Mouse (Mus musculus): ENCODE results near the gene Robo1. TPM values are rescaled to one million over a fixed set of nuclear protein-coding genes. Genes with fewer than 3 reads are reported as not detected.

The Robo1 gene
- polyA plus RNA-seq, 1 experiment from 2014 or later = 100 TPM

- no peak for ATAC-seq (ENCODE audit: low FRiP score, low read depth)
These were observed 763.9 kb downstream of the Robo1 start for GRCm38 (mm10) chr16:73072047-73072446.

GRCm38 (mm10) chr16:73072883-73073282, 764.8 kb downstream of the Robo1 start:
- H3K4me1 ChIP-seq = no peaks in the 10 kb centered on the region
- no peak for ATAC-seq (ENCODE audit: low FRiP score, low read depth)
- 98% methylated on average over 6 of the region's 6 CpGs for WGBS

More at GRCm38 (mm10) chr16:73072047-73072446, 763.9 kb downstream of the Robo1 start:
- Histone ChIP-seq H3K9ac (replicated peaks) (no peak overlapping the region), H3K4me2 (replicated peaks) (no peak overlapping the region), H3K27me3 (no peaks in the 10 kb centered on the region), H3K4me1 (no peaks in the 10 kb centered on the region), H3K36me3 (no peaks in the 10 kb centered on the region), H3K9me3 (no peaks in the 10 kb centered on the region), H3K4me3 (no peak overlapping the region), H3K27ac (replicated peaks) (no peak overlapping the region)
- WGBS = 91% methylated on average over 3 of the region's 3 CpGs

GRCm38 (mm10) chr16:73082420-73082819, 774.3 kb downstream of the Robo1 start:
- Histone ChIP-seq H3K36me3 (no peaks in the 10 kb centered on the region), H3K27me3 (no peaks in the 10 kb centered on the region), H3K9me3 (no peaks in the 10 kb centered on the region), H3K4me3 (no peak overlapping the region), H3K27ac (replicated peaks) (no peak overlapping the region), H3K9ac (replicated peaks) (no peak overlapping the region), H3K4me1 (no peaks in the 10 kb centered on the region), H3K4me2 (replicated peaks) (no peak overlapping the region)
- ATAC-seq (ENCODE audit: low FRiP score, low read depth) = no peak
- WGBS = 77% methylated on average over 4 of the region's 4 CpGs

More at GRCm38 (mm10) chr16:73072883-73073282, 764.8 kb downstream of the Robo1 start:
- Histone ChIP-seq H3K4me2 (replicated peaks) (no peak overlapping the region), H3K36me3 (no peaks in the 10 kb centered on the region), H3K9me3 (no peaks in the 10 kb centered on the region), H3K27me3 (no peaks in the 10 kb centered on the region), H3K9ac (replicated peaks) (no peak overlapping the region), H3K4me3 (no peak overlapping the region), H3K27ac (replicated peaks) (no peak overlapping the region)

- Histone ChIP-seq H3K9me3 (no peaks in the 10 kb centered on the region), H3K27me3 (no peaks in the 10 kb centered on the region), H3K4me1 (no peaks in the 10 kb centered on the region), H3K9ac (replicated peaks) (no peak overlapping the region), H3K4me2 (replicated peaks) (no peak overlapping the region), H3K27ac (replicated peaks) (no peak overlapping the region), H3K4me3 (no peak overlapping the region), H3K36me3 (no peaks in the 10 kb centered on the region)
- ATAC-seq (ENCODE audit: low FRiP score, low read depth) = no peak
- 85% methylated on average over 2 of the region's 2 CpGs for WGBS
These were observed 775.0 kb downstream of the Robo1 start for GRCm38 (mm10) chr16:73083077-73083476.

All from midbrain, embryonic 12.5 days (tissue).